Mouse (Mus musculus) G1E (cell line): ENCODE data around the gene Camta1. TPM values are rescaled to one million over a fixed set of nuclear protein-coding genes. Genes with fewer than 3 reads are reported as not detected.

ENCODE experiments used
- ATAC-seq: 2 replicates; pipeline ENCODE4 v1.8.0; 2016; ENCODE audit warnings: mild to moderate bottlenecking; ENCODE audit not compliant: insufficient number of reproducible peaks, poor library complexity, low FRiP score, severe bottlenecking; ENCODE audit errors: extremely low read depth
- DNase-seq: peaks from one replicate; pipeline ENCODE4 v3.0.0; 2012; ENCODE audit warnings: low spot score
- H3K27me3 ChIP-seq: 2 replicates; pipeline ENCODE4 v1.6.1; 2012; ENCODE audit warnings: mild to moderate bottlenecking, low read length, inconsistent platforms; ENCODE audit not compliant: insufficient read depth
- H3K36me3 ChIP-seq: replicated peaks from 2 replicates; pipeline ENCODE3; 2012; ENCODE audit warnings: mild to moderate bottlenecking, inconsistent platforms
- H3K4me1 ChIP-seq: 2 replicates; pipeline ENCODE4 v1.6.1; 2012; ENCODE audit warnings: low read depth, low read length, inconsistent platforms, mixed read lengths; ENCODE audit not compliant: insufficient read depth
- H3K4me3 ChIP-seq: 2 replicates; pipeline ENCODE4 v1.5.1; 2012; ENCODE audit warnings: low read depth, mild to moderate bottlenecking, inconsistent platforms, low read length, moderate library complexity, mixed read lengths
- H3K9me3 ChIP-seq: replicated peaks from 2 replicates; pipeline ENCODE4 v1.6.1; 2012; ENCODE audit warnings: inconsistent platforms
- CTCF ChIP-seq: IDR thresholded peaks from 2 replicates; pipeline ENCODE4 v1.5.1; 2012; ENCODE audit warnings: low read depth, low read length, inconsistent platforms, mixed read lengths
- GATA1 ChIP-seq: IDR thresholded peaks from 2 replicates; pipeline ENCODE4 v1.6.1; 2012; ENCODE audit warnings: borderline replicate concordance, low read length, inconsistent platforms, mixed read lengths
- GATA2 ChIP-seq: IDR thresholded peaks from 2 replicates; pipeline ENCODE4 v1.6.1; 2012; ENCODE audit warnings: low read depth, low read length, inconsistent platforms, borderline replicate concordance
- POLR2AphosphoS5 ChIP-seq: IDR thresholded peaks from 2 replicates; pipeline ENCODE4 v1.6.1; 2012; ENCODE audit warnings: low read depth, low read length, inconsistent platforms; ENCODE audit not compliant: insufficient replicate concordance
- TAL1 ChIP-seq: conservative IDR thresholded peaks from 2 replicates; pipeline ENCODE4 v1.6.1; 2012; ENCODE audit warnings: low read depth, low read length, inconsistent platforms, mixed read lengths
- polyA plus RNA-seq: library from polyadenylated mRNA; stranded (reverse); fragments of >175 nt; gene quantifications from 2 replicates; pipeline ENCODE4 v1.2.3, GENCODE M21; 2012
- total RNA-seq, 2 experiments: library from RNA; stranded (forward) in 1 of 2; stranded (reverse) in 1 of 2; fragments of 200-1000 nt in 1 of 2; fragments of >200 nt in 1 of 2; fragmentation: Nextera tagmentation in 1 of 2; gene quantifications; 2 replicates each; pipeline ENCODE4 v1.2.3; 2014 to 2017

The Camta1 gene
- total and polyA plus RNA-seq, 3 experiments, result 10.8 to 113 (median 25.7) TPM

DNA sequence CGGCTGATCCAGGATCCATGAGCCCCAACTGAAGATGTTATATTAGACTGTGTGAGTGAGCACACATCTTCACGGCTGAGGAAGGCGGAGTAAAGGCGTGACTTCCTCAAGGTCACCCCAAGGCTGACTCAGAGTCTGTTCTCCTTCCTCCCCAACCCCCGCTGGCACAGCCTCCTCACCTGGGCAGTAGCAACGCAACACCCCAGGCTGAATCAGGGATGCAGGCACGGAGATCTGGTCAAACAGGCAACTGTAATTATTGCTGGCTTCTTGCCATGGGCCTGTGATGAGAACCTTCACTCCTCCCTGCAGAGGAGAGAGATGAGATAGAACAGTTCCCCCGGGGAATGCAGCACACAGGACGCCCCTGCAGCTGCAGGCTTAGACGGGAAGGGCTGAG, 723.5 kb downstream of the Camta1 start:
- TF ChIP-seq TAL1 (no peak), CTCF (no peak), POLR2AphosphoS5 (no peak), GATA1 (no peak), GATA2 (no peak)
- no peaks in the 10 kb centered on the region for H3K4me1 ChIP-seq
- no peak overlapping the region for H3K4me3 ChIP-seq
- no peaks in the 10 kb centered on the region for H3K27me3 ChIP-seq
- ATAC-seq (no peak), DNase-seq (no peak)
- H3K36me3 ChIP-seq, result no peaks in the 10 kb centered on the region
- peaks cover 94% of the 10 kb centered on the region for H3K9me3 ChIP-seq

- ATAC-seq (no peak), DNase-seq (no peak)
- no peak overlapping the region for H3K4me3 ChIP-seq
- no peaks in the 10 kb centered on the region for H3K36me3 ChIP-seq
- no peaks in the 10 kb centered on the region for H3K4me1 ChIP-seq
- peaks cover 93% of the 10 kb centered on the region for H3K9me3 ChIP-seq
- no peak for TF ChIP-seq GATA1
- TF ChIP-seq POLR2AphosphoS5, result no peak
- no peak for TF ChIP-seq TAL1
- TF ChIP-seq CTCF, result no peak
- no peak for TF ChIP-seq GATA2
- no peaks in the 10 kb centered on the region for H3K27me3 ChIP-seq
Observed at GRCm38 (mm10) chr4:151137701-151138100, 724.0 kb downstream of the Camta1 start.

- H3K27me3 ChIP-seq, result no peaks in the 10 kb centered on the region
- H3K4me1 ChIP-seq, result no peaks in the 10 kb centered on the region
- H3K9me3 ChIP-seq, result peaks cover 92% of the 10 kb centered on the region
- DNase-seq (no peak), ATAC-seq (no peak)
- no peak overlapping the region for H3K4me3 ChIP-seq
- TF ChIP-seq GATA1 (no peak), CTCF (no peak)
- H3K36me3 ChIP-seq, result no peaks in the 10 kb centered on the region
Observed at GRCm38 (mm10) chr4:151135491-151135890, 726.2 kb downstream of the Camta1 start.

DNA sequence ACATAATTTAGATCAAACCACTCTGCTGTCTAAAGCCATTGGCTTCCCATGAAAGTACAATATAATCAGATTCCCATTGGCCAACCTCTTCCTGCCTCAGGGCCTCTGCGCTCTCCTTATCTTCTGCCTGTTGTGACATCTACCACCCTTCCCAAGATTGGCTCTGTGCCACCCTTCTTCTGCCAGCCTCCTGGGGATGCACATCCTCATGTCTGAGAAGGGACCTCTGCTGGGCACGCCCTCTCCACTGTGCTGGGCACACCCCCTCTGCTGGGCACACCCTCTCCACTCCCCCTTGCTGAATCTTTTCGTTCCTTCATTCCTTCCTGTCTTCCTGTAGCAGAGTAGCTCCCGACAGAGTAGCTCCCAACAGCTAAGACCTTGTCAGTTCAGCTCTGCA, 727.9 kb downstream of the Camta1 start:
- DNase-seq, result no peak
- Histone ChIP-seq H3K9me3 (peaks cover 92% of the 10 kb centered on the region), H3K27me3 (no peaks in the 10 kb centered on the region), H3K4me3 (no peak overlapping the region), H3K36me3 (no peaks in the 10 kb centered on the region), H3K4me1 (no peaks in the 10 kb centered on the region)
- TF ChIP-seq TAL1 (no peak), GATA1 (no peak)
- no peak for ATAC-seq

- TF ChIP-seq TAL1 (no peak), GATA1 (no peak), GATA2 (no peak), CTCF (no peak), POLR2AphosphoS5 (no peak)
- H3K9me3 ChIP-seq, result peaks cover 92% of the 10 kb centered on the region
- H3K27me3 ChIP-seq, result no peaks in the 10 kb centered on the region
- H3K36me3 ChIP-seq, result no peaks in the 10 kb centered on the region
- DNase-seq, result no peak
- no peaks in the 10 kb centered on the region for H3K4me1 ChIP-seq
- ATAC-seq, result no peak
- no peak overlapping the region for H3K4me3 ChIP-seq
Observed at GRCm38 (mm10) chr4:151132493-151132892, 729.2 kb downstream of the Camta1 start.

DNA sequence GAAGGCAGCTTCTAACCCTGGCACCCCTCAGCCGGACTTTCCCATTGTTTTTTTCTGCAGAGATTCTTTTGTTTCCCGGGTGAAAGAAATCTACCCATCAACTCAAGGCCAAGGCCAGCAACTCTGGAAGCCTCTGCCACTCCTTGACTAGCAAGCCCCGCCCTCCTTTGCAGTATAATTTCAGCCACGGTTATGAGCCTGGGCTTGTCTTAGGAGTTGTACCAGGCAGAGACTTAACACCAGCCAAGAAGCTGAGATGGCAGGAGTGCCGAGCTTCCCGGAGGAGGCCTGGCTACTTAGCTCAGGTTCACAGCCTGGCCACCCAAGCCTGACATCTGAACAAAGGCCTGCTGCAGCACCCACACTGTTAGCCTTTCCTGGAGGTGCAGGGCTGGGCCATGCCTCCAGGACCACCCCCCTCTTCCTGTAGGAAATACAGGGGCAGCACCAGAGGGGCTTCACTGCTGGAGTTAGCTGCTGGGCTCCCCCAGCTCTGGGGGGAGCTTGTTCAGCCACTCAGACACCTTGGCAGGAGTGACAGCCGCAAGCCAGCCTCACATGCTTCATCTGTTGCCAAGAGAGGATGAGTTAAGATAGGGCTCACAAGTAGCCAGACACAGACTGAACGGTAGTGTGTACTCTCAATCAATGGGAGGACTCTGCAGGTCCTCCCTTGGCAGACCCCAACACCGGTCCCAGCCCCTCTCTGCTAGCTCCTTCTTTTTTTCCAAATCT, 730.8 kb downstream of the Camta1 start:
- TF ChIP-seq POLR2AphosphoS5 (no peak), TAL1 (no peak), GATA1 (no peak), GATA2 (no peak), CTCF (no peak)
- ATAC-seq (no peak), DNase-seq (no peak)
- Histone ChIP-seq H3K36me3 (no peaks in the 10 kb centered on the region), H3K27me3 (no peaks in the 10 kb centered on the region), H3K4me3 (no peak overlapping the region), H3K9me3 (peaks cover 95% of the 10 kb centered on the region), H3K4me1 (no peaks in the 10 kb centered on the region)
